Mouse (Mus musculus) forebrain, embryonic 11.5 days (tissue): Measurements from ENCODE around the gene Cct2. TPM values are rescaled to one million over a fixed set of nuclear protein-coding genes. Genes with fewer than 3 reads are reported as not detected.

ENCODE experiments used
- ATAC-seq: fragments of 200-750 bp; cut with Nextera tagmentation; replicated peaks from 2 replicates; pipeline ENCODE4 v1.8.0; 2017; ENCODE audit warnings: moderate TSS enrichment; ENCODE audit not compliant: low FRiP score
- DNase-seq: peaks from one replicate; pipeline ENCODE4 v3.0.0-alpha.2; 2017; ENCODE audit warnings: low spot score
- H3K27ac ChIP-seq: fragments of 300-500 bp; sonication (generic); 2 replicates; pipeline ENCODE4 v1.5.1; 2014; ENCODE audit warnings: low read depth, low read length
- H3K27me3 ChIP-seq: fragments of 300-500 bp; sonication (generic); 2 replicates; pipeline ENCODE4 v1.6.1; 2014; ENCODE audit warnings: mild to moderate bottlenecking, low read length, mixed read lengths; ENCODE audit not compliant: control insufficient read depth, insufficient read depth
- H3K36me3 ChIP-seq: fragments of 300-500 bp; sonication (generic); 2 replicates; pipeline ENCODE4 v1.6.1; 2014; ENCODE audit warnings: mild to moderate bottlenecking, low read length, moderate library complexity, mixed read lengths; ENCODE audit not compliant: control insufficient read depth, insufficient read depth
- H3K4me1 ChIP-seq: fragments of 300-500 bp; sonication (generic); replicated peaks from 2 replicates; pipeline ENCODE4 v1.6.1; 2014; ENCODE audit warnings: low read length, mixed read lengths; ENCODE audit not compliant: control insufficient read depth, insufficient read depth
- H3K4me2 ChIP-seq: fragments of 300-500 bp; sonication (generic); 2 replicates; pipeline ENCODE4 v1.6.1; 2014; ENCODE audit warnings: low read depth, mild to moderate bottlenecking, low read length, moderate library complexity, mixed read lengths; ENCODE audit not compliant: severe bottlenecking
- H3K4me3 ChIP-seq: fragments of 300-500 bp; sonication (generic); 2 replicates; pipeline ENCODE4 v1.5.1; 2014; ENCODE audit warnings: low read depth, low read length
- H3K9ac ChIP-seq: fragments of 300-500 bp; sonication (generic); 2 replicates; pipeline ENCODE4 v1.6.1; 2014; ENCODE audit warnings: low read length
- H3K9me3 ChIP-seq: fragments of 300-500 bp; sonication (generic); 2 replicates; pipeline ENCODE4 v1.6.1; 2016; ENCODE audit warnings: low read length, mixed read lengths; ENCODE audit not compliant: control insufficient read depth
- WGBS: fragments of 180-500 bp; shearing (Covaris S2); extraction: QIAGEN DNeasy Blood & Tissue Kit; methylation state at CpG from one replicate; pipeline ENCODE4 v1.1.7; 2014; 5-methylcytosine and 5-hydroxymethylcytosine counted together
- polyA plus RNA-seq: library from polyadenylated mRNA; unstranded; fragments of >200 nt; fragmentation: Nextera tagmentation; extraction: Ambion mirVana; gene quantifications from 2 replicates; pipeline ENCODE4 v1.2.1, GENCODE M21; 2014

Cct2 gene
- polyA plus RNA-seq, result 294 and 318 TPM in 2 replicates

DNA sequence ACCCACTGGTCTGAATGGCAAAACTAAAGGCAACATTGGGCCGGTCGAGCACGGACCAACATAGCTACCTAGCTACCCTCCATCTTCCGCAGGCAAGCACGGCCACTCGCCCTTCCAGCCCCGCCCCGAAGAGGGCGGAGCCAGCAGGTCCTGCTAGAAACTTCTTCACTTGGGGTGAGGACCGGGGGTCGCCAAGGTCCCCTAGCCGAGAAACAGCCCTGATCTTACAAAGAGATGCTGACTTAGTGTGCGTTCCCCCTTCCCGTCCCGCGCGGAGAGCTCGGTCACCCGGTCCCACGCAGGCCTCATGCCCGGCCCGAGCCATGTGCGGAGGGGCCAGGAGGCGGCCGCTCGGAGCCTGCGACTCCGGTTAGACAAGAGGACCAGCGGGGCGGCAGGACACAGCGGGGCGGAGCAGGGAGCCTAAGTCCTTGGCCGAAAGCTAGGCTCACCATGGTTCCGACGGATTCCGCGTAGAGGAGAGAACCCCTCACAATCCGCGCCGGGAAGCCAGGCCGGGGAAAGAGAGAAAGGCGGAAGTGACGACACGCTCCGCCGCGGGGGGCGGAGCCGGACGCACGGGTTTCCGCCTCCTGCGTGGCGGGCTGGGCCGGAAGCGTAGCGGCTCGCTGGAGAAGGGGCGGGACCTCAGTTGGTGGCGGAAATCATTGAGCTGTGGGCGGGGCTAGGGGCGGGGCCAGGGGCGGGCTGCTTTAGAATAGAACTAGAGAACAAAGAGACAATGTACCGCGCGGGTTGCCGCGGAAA lies at the start of gene Cct2:
Gene Cct2, minus strand, starts transcription at position 561 of the 768 bp plus-strand sequence.
- Histone ChIP-seq H3K27me3 (no peaks in the 10 kb centered on the region), H3K4me2 (peak within 1 kb of the TSS; percentile 71), H3K9me3 (no peaks in the 10 kb centered on the region), H3K4me1 (peaks cover 6% of the 10 kb centered on the region; the same call in 1 of the 2 replicates), H3K27ac (peak within 1 kb of the TSS; percentile 62), H3K4me3 (peak within 1 kb of the TSS; percentile 98), H3K36me3 (peaks cover 22% of the 10 kb centered on the region), H3K9ac (peak within 1 kb of the TSS; percentile 84)
- ATAC-seq (peak; percentile 94), DNase-seq (peak; percentile 99)
- under 1% methylated on average over 67 of the region's 68 CpGs for WGBS

DNA sequence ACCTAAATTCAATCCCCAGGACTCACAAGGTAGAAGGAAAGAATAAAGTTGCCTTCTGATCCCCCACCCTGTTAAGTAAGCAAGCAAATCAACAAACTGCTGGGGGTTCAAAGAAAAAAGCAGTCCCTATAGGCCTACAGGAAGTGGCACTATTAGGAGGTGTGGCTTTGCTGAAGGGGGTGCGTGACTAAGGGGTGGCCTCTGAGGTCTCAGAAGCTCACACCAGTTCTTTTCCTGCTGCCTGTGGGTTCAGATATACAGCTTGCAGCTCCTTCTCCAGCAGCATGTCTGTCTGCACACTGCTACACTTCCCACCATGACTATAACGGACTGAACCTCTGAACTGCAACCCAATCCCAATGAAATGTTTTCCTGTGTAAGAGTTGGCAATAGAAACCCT lies 48.9 kb upstream of the Cct2 start:
- no peak overlapping the region for H3K4me3 ChIP-seq
- H3K36me3 ChIP-seq, result no peaks in the 10 kb centered on the region
- 54% methylated on average over 2 of the region's 2 CpGs for WGBS
- no peak overlapping the region for H3K27ac ChIP-seq
- no peaks in the 10 kb centered on the region for H3K9me3 ChIP-seq
- no peaks in the 10 kb centered on the region for H3K4me1 ChIP-seq
- ATAC-seq, result no peak
- no peak for DNase-seq
- H3K4me2 ChIP-seq, result no peak overlapping the region
- no peak overlapping the region for H3K9ac ChIP-seq
- H3K27me3 ChIP-seq, result no peaks in the 10 kb centered on the region

DNA sequence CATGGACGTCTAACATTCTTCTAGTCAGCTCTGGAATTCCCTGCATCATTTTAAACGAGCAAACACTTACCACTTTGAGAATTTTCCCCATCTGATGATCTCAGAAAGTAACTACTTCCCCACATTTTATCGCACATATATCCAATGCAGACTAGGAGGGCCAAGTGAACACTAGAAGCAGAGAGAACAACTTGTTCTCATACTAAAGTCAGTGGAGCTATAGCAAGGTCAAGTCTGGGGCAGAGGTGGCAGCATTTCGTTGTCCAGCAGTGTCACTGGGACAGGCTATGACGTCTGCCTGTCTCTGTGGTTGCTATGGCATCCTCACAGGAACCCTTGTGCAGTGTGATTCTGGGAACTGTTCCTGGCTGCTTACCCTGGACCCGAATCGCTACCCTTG lies 47.8 kb upstream of the Cct2 start:
- Histone ChIP-seq H3K4me2 (no peak overlapping the region), H3K9ac (no peak overlapping the region), H3K27me3 (no peaks in the 10 kb centered on the region), H3K36me3 (no peaks in the 10 kb centered on the region), H3K9me3 (no peaks in the 10 kb centered on the region), H3K27ac (no peak overlapping the region), H3K4me1 (peaks cover 3% of the 10 kb centered on the region; the same call in 1 of the 2 replicates), H3K4me3 (no peak overlapping the region)
- 76% methylated on average over 7 of the region's 7 CpGs for WGBS
- ATAC-seq (no peak), DNase-seq (no peak)

DNA sequence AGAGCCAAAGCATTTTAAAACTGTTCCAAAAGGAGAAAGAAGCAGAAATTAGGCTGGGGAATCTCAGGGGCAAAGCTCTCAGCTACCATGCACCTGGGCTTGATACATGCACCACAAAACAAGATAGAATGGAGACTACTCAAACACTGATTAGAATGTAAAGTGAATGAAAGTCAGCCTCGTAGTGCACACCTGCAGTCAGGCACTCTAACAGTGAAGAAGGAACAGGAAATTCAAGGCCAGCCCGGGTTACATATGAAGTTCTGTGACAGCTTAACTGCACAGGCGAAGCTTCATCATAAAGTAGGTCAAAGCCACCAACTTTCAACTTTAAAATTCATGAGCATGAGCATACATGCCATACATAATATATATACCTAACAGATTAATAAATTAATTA lies 46.7 kb upstream of the Cct2 start:
- ATAC-seq, result no peak
- no peaks in the 10 kb centered on the region for H3K36me3 ChIP-seq
- H3K4me3 ChIP-seq, result no peak overlapping the region
- no peak overlapping the region for H3K9ac ChIP-seq
- DNase-seq, result no peak
- WGBS, result 82% methylated on average over 3 of the region's 3 CpGs
- H3K27me3 ChIP-seq, result no peaks in the 10 kb centered on the region
- no peak overlapping the region for H3K4me2 ChIP-seq
- H3K4me1 ChIP-seq, result peaks cover 6% of the 10 kb centered on the region; the same call in 1 of the 2 replicates
- H3K9me3 ChIP-seq, result no peaks in the 10 kb centered on the region
- no peak overlapping the region for H3K27ac ChIP-seq

DNA sequence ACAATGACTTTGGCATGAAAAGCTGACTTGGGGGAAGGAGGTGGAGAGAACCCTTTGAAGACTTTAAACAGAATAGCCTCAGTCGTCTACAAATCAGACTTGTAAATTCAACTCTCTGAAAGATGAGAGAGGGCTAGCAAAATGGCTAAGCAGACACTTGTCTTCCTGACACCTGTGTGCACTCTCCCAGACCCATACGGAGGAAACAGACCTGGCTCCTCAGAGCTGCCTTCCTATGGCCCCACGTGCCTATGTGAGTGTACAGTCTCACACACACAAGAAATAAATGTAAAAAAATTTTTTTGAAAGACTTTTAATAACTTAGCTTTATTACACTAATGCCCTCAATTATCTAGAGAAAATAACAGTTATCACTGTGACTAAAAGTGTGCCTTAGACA lies 43.1 kb upstream of the Cct2 start:
- Histone ChIP-seq H3K36me3 (no peaks in the 10 kb centered on the region), H3K4me3 (no peak overlapping the region), H3K9me3 (no peaks in the 10 kb centered on the region), H3K27me3 (no peaks in the 10 kb centered on the region), H3K4me1 (peaks cover 6% of the 10 kb centered on the region; the same call in 1 of the 2 replicates), H3K9ac (no peak overlapping the region), H3K4me2 (no peak overlapping the region), H3K27ac (0 out of 2 replicates have a peak overlapping the region, but pooled peaks have one; percentile 25)
- DNase-seq (no peak), ATAC-seq (no peak)
- WGBS, result 33% methylated on average over 3 of the region's 3 CpGs

DNA sequence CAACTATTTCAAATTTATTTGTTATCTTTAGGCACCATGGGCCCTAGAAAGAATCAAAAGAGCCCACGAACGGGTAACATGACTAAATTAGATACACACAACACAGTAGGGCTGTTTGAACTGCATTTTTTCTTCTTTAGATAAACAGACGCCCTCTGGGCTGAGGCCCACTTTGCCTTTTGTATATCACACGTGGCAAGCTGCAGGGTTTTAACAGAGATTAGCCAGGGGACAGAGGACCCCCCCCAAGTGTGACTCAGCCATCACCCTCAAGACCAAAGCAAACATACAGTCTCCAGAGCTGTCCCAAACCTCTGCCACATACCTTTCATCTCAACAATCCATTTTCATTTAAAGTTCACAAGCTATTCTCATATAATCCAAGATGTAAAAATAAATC lies 42.6 kb upstream of the Cct2 start:
- Histone ChIP-seq H3K36me3 (no peaks in the 10 kb centered on the region), H3K27me3 (no peaks in the 10 kb centered on the region), H3K4me2 (no peak overlapping the region), H3K4me3 (no peak overlapping the region), H3K27ac (no peak overlapping the region), H3K4me1 (peaks cover 6% of the 10 kb centered on the region; the same call in 1 of the 2 replicates), H3K9me3 (no peaks in the 10 kb centered on the region), H3K9ac (no peak overlapping the region)
- 6% methylated on average over 4 of the region's 4 CpGs for WGBS
- DNase-seq (no peak), ATAC-seq (peak; percentile 60; the same call in 1 of the 2 replicates)

DNA sequence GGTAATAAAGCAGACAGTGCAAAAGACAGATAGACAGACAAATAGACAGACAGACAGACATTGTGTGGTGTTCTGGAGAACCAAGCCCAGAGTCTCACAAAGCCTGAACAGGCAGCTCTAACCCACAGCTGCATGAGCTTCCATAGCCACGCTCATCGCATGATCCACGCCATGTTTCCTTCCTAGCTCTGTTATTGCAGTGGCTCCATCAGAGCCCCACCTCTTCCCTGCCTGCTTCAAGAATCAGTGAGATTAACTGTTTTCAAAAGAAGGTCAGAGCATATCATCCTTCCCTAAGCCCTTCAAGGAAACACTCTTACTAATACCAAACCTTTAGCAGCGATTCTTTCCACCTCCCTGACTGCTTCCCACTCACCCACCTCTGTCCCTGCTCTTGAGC lies 41.4 kb upstream of the Cct2 start:
- H3K4me1 ChIP-seq, result peaks cover 6% of the 10 kb centered on the region; the same call in 1 of the 2 replicates
- no peaks in the 10 kb centered on the region for H3K9me3 ChIP-seq
- no peak overlapping the region for H3K9ac ChIP-seq
- H3K27ac ChIP-seq, result no peak overlapping the region
- no peaks in the 10 kb centered on the region for H3K27me3 ChIP-seq
- WGBS, result 60% methylated on average over 4 of the region's 4 CpGs
- DNase-seq, result no peak
- no peak for ATAC-seq
- no peak overlapping the region for H3K4me3 ChIP-seq
- no peak overlapping the region for H3K4me2 ChIP-seq
- no peaks in the 10 kb centered on the region for H3K36me3 ChIP-seq

DNA sequence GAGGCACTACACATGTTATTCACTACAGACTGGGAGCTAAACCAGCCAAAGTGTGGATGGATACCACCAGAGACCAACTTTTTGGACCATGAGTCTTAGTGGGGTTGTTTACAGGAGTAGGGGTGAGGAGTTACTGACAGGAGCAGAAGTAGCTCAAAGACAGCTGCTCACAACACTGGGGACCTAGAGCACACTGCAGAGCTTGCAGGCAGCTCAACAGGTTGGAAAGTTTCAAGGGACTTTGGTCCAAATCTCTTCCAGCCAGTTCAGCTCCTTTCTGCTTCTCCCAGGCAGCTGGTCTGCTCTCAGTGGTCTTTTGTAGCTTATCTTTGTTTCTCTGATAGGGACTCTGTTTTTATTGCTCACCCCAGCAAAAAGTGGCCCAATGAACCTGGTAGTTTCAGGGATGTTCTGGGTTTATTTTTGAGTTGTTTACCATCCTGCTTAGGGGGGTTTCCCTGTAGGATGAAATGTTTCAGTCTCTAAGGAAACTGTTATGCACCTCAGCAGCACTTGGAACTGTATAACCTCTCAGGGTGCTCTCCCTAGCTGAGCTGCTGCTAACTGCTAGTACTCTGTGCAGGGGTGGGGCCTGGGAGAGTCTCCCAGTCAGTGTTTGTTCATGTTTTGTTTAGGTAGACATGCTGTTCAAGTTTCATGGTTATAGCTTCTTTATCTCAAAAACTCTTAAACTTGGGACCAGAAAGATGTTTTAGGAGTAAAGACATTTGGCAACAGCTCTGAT lies 40.4 kb upstream of the Cct2 start:
- Histone ChIP-seq H3K4me2 (no peak overlapping the region), H3K4me3 (no peak overlapping the region), H3K9me3 (no peaks in the 10 kb centered on the region), H3K27me3 (no peaks in the 10 kb centered on the region), H3K4me1 (peaks cover 6% of the 10 kb centered on the region; the same call in 1 of the 2 replicates), H3K27ac (no peak overlapping the region), H3K9ac (no peak overlapping the region), H3K36me3 (no peaks in the 10 kb centered on the region)
- no peak for ATAC-seq
- DNase-seq, result no peak
